Mouse (Mus musculus): ENCODE results near the gene Kcnn1. TPM values are rescaled to one million over a fixed set of nuclear protein-coding genes. Genes with fewer than 3 reads are reported as not detected.
A peak's percentile ranks its signal among the peaks of the same experiment; 100 is the strongest.

Gene Kcnn1
- polyA plus RNA-seq, 1 experiment, result 0.65 TPM

- WGBS, result 25% methylated on average over 40 of the region's 40 CpGs
- H3K36me3 ChIP-seq (ENCODE audit: control insufficient read depth, insufficient read depth, low read length), result no peaks in the 10 kb centered on the region
- H3K4me1 ChIP-seq (ENCODE audit: control insufficient read depth, insufficient read depth, insufficient read length), result peaks cover 28% of the 10 kb centered on the region
- peak in 1 of 2 experiments; percentile 68 for DNase-seq (ENCODE audit: low read depth in 1 of 2, low spot score in 2 of 2)
- TF ChIP-seq POLR2A (IDR thresholded peaks at IDR 0.05; ENCODE audit: low read depth, low read length), result no peak
- TF ChIP-seq CTCF (IDR thresholded peaks at IDR 0.05; ENCODE audit: extremely low read depth, insufficient read depth, insufficient read length, insufficient replicate concordance), result no peak
- no peak overlapping the region for H3K27ac ChIP-seq (ENCODE audit: insufficient read depth, low read length)
- H3K27me3 ChIP-seq (ENCODE audit: control insufficient read depth, insufficient read depth, low read length), result 0 out of 2 replicates have a peak, but pooled peaks cover 2% of the 10 kb centered on the region
- peak overlapping the region; percentile 27; the same call in 1 of the 2 replicates for H3K4me3 ChIP-seq (ENCODE audit: extremely low read depth, insufficient read depth, insufficient read length)
Measured at GRCm38 (mm10) chr8:70868559-70869198, 5.6 kb upstream of the Kcnn1 start.

GRCm38 (mm10) chr8:70866566-70866965 is 3.5 kb upstream of the Kcnn1 start:
- TF ChIP-seq POLR2A (IDR thresholded peaks at IDR 0.05; ENCODE audit: low read depth, low read length) (no peak), CTCF (IDR thresholded peaks at IDR 0.05; ENCODE audit: extremely low read depth, insufficient read depth, insufficient read length, insufficient replicate concordance) (no peak)
- Histone ChIP-seq H3K4me1 (ENCODE audit: control insufficient read depth, insufficient read depth, insufficient read length) (peaks cover 38% of the 10 kb centered on the region), H3K27me3 (ENCODE audit: control insufficient read depth, insufficient read depth, low read length) (peaks cover 17% of the 10 kb centered on the region), H3K36me3 (ENCODE audit: control insufficient read depth, insufficient read depth, low read length) (no peaks in the 10 kb centered on the region), H3K27ac (ENCODE audit: insufficient read depth, low read length) (no peak overlapping the region), H3K4me3 (ENCODE audit: extremely low read depth, insufficient read depth, insufficient read length) (no peak overlapping the region)
- no peak for DNase-seq (ENCODE audit: low read depth in 1 of 2, low spot score in 2 of 2)
- 86% methylated on average over 7 of the region's 7 CpGs for WGBS

GRCm38 (mm10) chr8:70866001-70866520 is 3.0 kb upstream of the Kcnn1 start:
- WGBS, result 15% methylated on average over 12 of the region's 12 CpGs
- Histone ChIP-seq H3K27me3 (ENCODE audit: control insufficient read depth, insufficient read depth, low read length) (peaks cover 17% of the 10 kb centered on the region), H3K4me1 (ENCODE audit: control insufficient read depth, insufficient read depth, insufficient read length) (peaks cover 38% of the 10 kb centered on the region), H3K4me3 (ENCODE audit: extremely low read depth, insufficient read depth, insufficient read length) (no peak overlapping the region), H3K27ac (ENCODE audit: insufficient read depth, low read length) (0 out of 2 replicates have a peak overlapping the region, but pooled peaks have one; percentile 11), H3K36me3 (ENCODE audit: control insufficient read depth, insufficient read depth, low read length) (no peaks in the 10 kb centered on the region)
- no peak for DNase-seq (ENCODE audit: low read depth in 1 of 2, low spot score in 2 of 2)
- TF ChIP-seq POLR2A (IDR thresholded peaks at IDR 0.05; ENCODE audit: low read depth, low read length) (no peak), CTCF (IDR thresholded peaks at IDR 0.05; ENCODE audit: extremely low read depth, insufficient read depth, insufficient read length, insufficient replicate concordance) (no peak)

GRCm38 (mm10) chr8:70865350-70866000 is 2.4 kb upstream of the Kcnn1 start:
- under 1% methylated on average over 46 of the region's 46 CpGs for WGBS
- peaks cover 38% of the 10 kb centered on the region for H3K4me1 ChIP-seq (ENCODE audit: control insufficient read depth, insufficient read depth, insufficient read length)
- peak; percentile 100 for DNase-seq (ENCODE audit: low read depth in 1 of 2, low spot score in 2 of 2)
- H3K4me3 ChIP-seq (ENCODE audit: extremely low read depth, insufficient read depth, insufficient read length), result peak overlapping the region; percentile 54; the same call in 1 of the 2 replicates
- no peak for TF ChIP-seq CTCF (IDR thresholded peaks at IDR 0.05; ENCODE audit: extremely low read depth, insufficient read depth, insufficient read length, insufficient replicate concordance)
- no peak for TF ChIP-seq POLR2A (IDR thresholded peaks at IDR 0.05; ENCODE audit: low read depth, low read length)
- peaks cover 17% of the 10 kb centered on the region for H3K27me3 ChIP-seq (ENCODE audit: control insufficient read depth, insufficient read depth, low read length)
- H3K36me3 ChIP-seq (ENCODE audit: control insufficient read depth, insufficient read depth, low read length), result no peaks in the 10 kb centered on the region
- no peak overlapping the region for H3K27ac ChIP-seq (ENCODE audit: insufficient read depth, low read length)

- H3K4me3 ChIP-seq (ENCODE audit: extremely low read depth, insufficient read depth, insufficient read length), result peak overlapping the region; percentile 43; the same call in 1 of the 2 replicates
- peak in 1 of 2 experiments; percentile 26 for DNase-seq (ENCODE audit: low read depth in 1 of 2, low spot score in 2 of 2)
- H3K36me3 ChIP-seq (ENCODE audit: control insufficient read depth, insufficient read depth, low read length), result no peaks in the 10 kb centered on the region
- no peak overlapping the region for H3K27ac ChIP-seq (ENCODE audit: insufficient read depth, low read length)
- peaks cover 17% of the 10 kb centered on the region for H3K27me3 ChIP-seq (ENCODE audit: control insufficient read depth, insufficient read depth, low read length)
- TF ChIP-seq POLR2A (IDR thresholded peaks at IDR 0.05; ENCODE audit: low read depth, low read length) (no peak), CTCF (IDR thresholded peaks at IDR 0.05; ENCODE audit: extremely low read depth, insufficient read depth, insufficient read length, insufficient replicate concordance) (no peak)
- 1% methylated on average over 24 of the region's 24 CpGs for WGBS
- peaks cover 38% of the 10 kb centered on the region for H3K4me1 ChIP-seq (ENCODE audit: control insufficient read depth, insufficient read depth, insufficient read length)
Measured at GRCm38 (mm10) chr8:70864712-70865221, 1.7 kb upstream of the Kcnn1 start.

- H3K36me3 ChIP-seq (ENCODE audit: control insufficient read depth, insufficient read depth, low read length), result no peaks in the 10 kb centered on the region
- DNase-seq (ENCODE audit: low read depth in 1 of 2, low spot score in 2 of 2), result no peak
- no peak overlapping the region for H3K27ac ChIP-seq (ENCODE audit: insufficient read depth, low read length)
- peaks cover 17% of the 10 kb centered on the region for H3K27me3 ChIP-seq (ENCODE audit: control insufficient read depth, insufficient read depth, low read length)
- peak overlapping the region; percentile 24; the same call in 1 of the 2 replicates for H3K4me3 ChIP-seq (ENCODE audit: extremely low read depth, insufficient read depth, insufficient read length)
- no peak for TF ChIP-seq POLR2A (IDR thresholded peaks at IDR 0.05; ENCODE audit: low read depth, low read length)
- peaks cover 38% of the 10 kb centered on the region for H3K4me1 ChIP-seq (ENCODE audit: control insufficient read depth, insufficient read depth, insufficient read length)
- 3% methylated on average over 45 of the region's 46 CpGs for WGBS
Measured at GRCm38 (mm10) chr8:70863956-70864711, 1.1 kb upstream of the Kcnn1 start.
